ENCODE assay signal across 9 mouse cellular contexts in the genomic region with DNA sequence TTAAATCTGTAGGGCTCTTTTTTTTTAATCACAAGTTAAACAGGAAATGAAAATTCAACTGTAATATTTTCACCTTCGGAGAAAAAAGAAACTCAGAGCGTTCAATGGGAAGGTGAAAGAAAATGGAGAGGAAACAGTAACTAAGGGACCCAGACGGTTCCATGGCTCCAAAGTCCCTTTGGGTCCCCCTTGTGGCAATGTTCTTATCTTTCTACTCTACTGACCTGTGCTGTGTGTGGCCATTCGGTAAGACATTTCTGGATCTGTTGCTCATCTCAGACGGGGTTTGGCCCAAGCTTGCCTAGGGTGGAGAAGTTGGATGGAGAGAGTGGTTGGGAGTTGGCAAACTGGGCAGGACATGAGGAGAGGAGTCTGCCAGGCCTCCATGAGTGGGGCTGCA.
DNase-seq lines count a peak whose midpoint lies in the region; ATAC-seq and TF ChIP-seq lines count a peak whose summit lies in the region.
"Had no signal": no experiment of that assay in that cellular context is flagged by ENCODE, and none has a peak within 500 bp of the region (broad histone marks: within the 10 kb centered on the region; RNA-seq: fewer than 3 reads in every experiment).

No protein-coding gene starts in this region.

- intact Hi-C loops in gastrocnemius, adult 2 months (cut with DNase I), result no loop called here
- intact Hi-C loops in left cerebral cortex, postnatal 4 days (cut with DNase I), result no loop called here
- intact Hi-C loops in left cerebral cortex, postnatal 14 days (cut with DNase I), result no loop called here

- no peak overlapping the region for H3K4me3 ChIP-seq in gastrocnemius, adult 2 months
- no peak overlapping the region for H3K4me3 ChIP-seq in embryonic facial prominence, embryonic 14.5 days (ENCODE audit: low read depth, low read length)

- no peaks in the 10 kb centered on the region for H3K4me1 ChIP-seq in embryonic facial prominence, embryonic 14.5 days (ENCODE audit: control insufficient read depth, insufficient read depth, low read length)

- no peak overlapping the region for H3K4me2 ChIP-seq in embryonic facial prominence, embryonic 14.5 days (ENCODE audit: low read depth, low read length)

- 53% methylated on average over 5 of the region's 5 CpGs for WGBS in embryonic facial prominence, embryonic 14.5 days

- DNase-seq in gastrocnemius, adult 2 months, result no peak
- DNase-seq in gastrocnemius, postnatal 10 days, result no peak
- DNase-seq in left cerebral cortex, postnatal 4 days, result peak; percentile 47
- no peak for DNase-seq in left cerebral cortex, postnatal 14 days (ENCODE audit: low spot score in 2 of 2)
- no peak for DNase-seq in embryonic facial prominence, embryonic 14.5 days (ENCODE audit: low spot score)
- DNase-seq in layer of hippocampus, adult 11-12 months (ENCODE audit: low spot score), result no peak
- DNase-seq in adrenal gland, adult 18-20 months (ENCODE audit: low spot score in 2 of 2), result no peak
- DNase-seq: thymus, postnatal 4 days had no signal

- H3K27ac ChIP-seq in gastrocnemius, adult 2 months, result no peak overlapping the region
- no peak overlapping the region for H3K27ac ChIP-seq in embryonic facial prominence, embryonic 14.5 days (replicated peaks; ENCODE audit: low read depth, low read length)

- ATAC-seq in embryonic facial prominence, embryonic 14.5 days (ENCODE audit: low read depth), result 0 out of 2 replicates have a peak, but pooled peaks have one; percentile 48
- ATAC-seq in megakaryocyte progenitor cell, adult 5-6 weeks (replicated peaks; ENCODE audit: poor library complexity), result 0 out of 2 replicates have a peak, but pooled peaks have one; percentile 44

- TF ChIP-seq CTCF in gastrocnemius, adult 2 months (IDR thresholded peaks at IDR 0.05), result peak; percentile 28

- no peak overlapping the region for H3K9ac ChIP-seq in embryonic facial prominence, embryonic 14.5 days (ENCODE audit: low read depth, low read length)

- no peaks in the 10 kb centered on the region for H3K9me3 ChIP-seq in embryonic facial prominence, embryonic 14.5 days (ENCODE audit: control insufficient read depth, low read length)

- H3K36me3 ChIP-seq in embryonic facial prominence, embryonic 14.5 days (ENCODE audit: control insufficient read depth, insufficient read depth, low read length), result no peaks in the 10 kb centered on the region

- no peaks in the 10 kb centered on the region for H3K27me3 ChIP-seq in embryonic facial prominence, embryonic 14.5 days (replicated peaks; ENCODE audit: control insufficient read depth, insufficient read depth, low read length)
